Mouse (Mus musculus) frontal cortex, postnatal 14 days (tissue): ENCODE measurements around the gene Efna5.

Source experiments
- DNase-seq, 2 experiments: peaks; one replicate each; pipeline ENCODE4 v3.0.0; 2022; ENCODE audit warnings: low spot score in 2 of 2

Gene Efna5

GRCm38 (mm10) chr17:62750647-62751046 is 130.5 kb downstream of the Efna5 start:
- no peak for DNase-seq

- DNase-seq: no peak
Observed at GRCm38 (mm10) chr17:62748803-62749619, 132.1 kb downstream of the Efna5 start.

GRCm38 (mm10) chr17:62747381-62747780 is 133.7 kb downstream of the Efna5 start:
- DNase-seq: no peak

- DNase-seq: no peak
Observed at GRCm38 (mm10) chr17:62746827-62747226, 134.3 kb downstream of the Efna5 start.

- no peak for DNase-seq
Observed at GRCm38 (mm10) chr17:62745286-62745685, 135.8 kb downstream of the Efna5 start.

GRCm38 (mm10) chr17:62744239-62744638 is 136.9 kb downstream of the Efna5 start:
- no peak for DNase-seq

GRCm38 (mm10) chr17:62741702-62742101 is 139.4 kb downstream of the Efna5 start:
- no peak for DNase-seq

GRCm38 (mm10) chr17:62741020-62741419 is 140.1 kb downstream of the Efna5 start:
- no peak for DNase-seq

GRCm38 (mm10) chr17:62739993-62740392 is 141.1 kb downstream of the Efna5 start:
- DNase-seq: no peak

GRCm38 (mm10) chr17:62737404-62737803 is 143.7 kb downstream of the Efna5 start:
- DNase-seq: no peak

GRCm38 (mm10) chr17:62735943-62736342 is 145.2 kb downstream of the Efna5 start:
- DNase-seq: no peak

- DNase-seq: no peak
Observed at GRCm38 (mm10) chr17:62734901-62735300, 146.2 kb downstream of the Efna5 start.

- DNase-seq: no peak
Observed at GRCm38 (mm10) chr17:62734067-62734466, 147.1 kb downstream of the Efna5 start.

GRCm38 (mm10) chr17:62729754-62730470 is 151.2 kb downstream of the Efna5 start:
- DNase-seq: no peak

- no peak for DNase-seq
Observed at GRCm38 (mm10) chr17:62728142-62728917, 152.8 kb downstream of the Efna5 start.

- DNase-seq: no peak
Observed at GRCm38 (mm10) chr17:62726102-62726501, 155.0 kb downstream of the Efna5 start.

- no peak for DNase-seq
Observed at GRCm38 (mm10) chr17:62722962-62723361, 158.2 kb downstream of the Efna5 start.

- DNase-seq: no peak
Observed at GRCm38 (mm10) chr17:62721595-62721994, 159.5 kb downstream of the Efna5 start.

- no peak for DNase-seq
Observed at GRCm38 (mm10) chr17:62720740-62721450, 160.2 kb downstream of the Efna5 start.

- DNase-seq: no peak
Observed at GRCm38 (mm10) chr17:62717426-62718131, 163.5 kb downstream of the Efna5 start.

- no peak for DNase-seq
Observed at GRCm38 (mm10) chr17:62713455-62713854, 167.7 kb downstream of the Efna5 start.
